Mouse (Mus musculus) liver, embryonic 14.5 days (tissue): Measurements from ENCODE around the gene Caml. TPM values are rescaled to one million over a fixed set of nuclear protein-coding genes. Genes with fewer than 3 reads are reported as not detected.

Experiments used
- ATAC-seq: fragments of 200-750 bp; cut with Nextera tagmentation; 2 replicates; pipeline ENCODE4 v1.8.0; 2017; ENCODE audit warnings: moderate number of reproducible peaks, mild to moderate bottlenecking, moderate library complexity; ENCODE audit not compliant: insufficient read depth
- DNase-seq, 3 experiments: peaks; one replicate each; pipeline ENCODE4 v3.0.0-alpha.2; 2012 to 2013; ENCODE audit warnings: low read depth in 3 of 3, low spot score in 3 of 3
- H3K27ac ChIP-seq: fragments of 300-500 bp; sonication (generic); 2 replicates; pipeline ENCODE4 v1.5.1; 2014; ENCODE audit warnings: moderate library complexity, mild to moderate bottlenecking, control low read depth, inconsistent platforms
- H3K27me3 ChIP-seq: fragments of 300-500 bp; sonication (generic); 2 replicates; pipeline ENCODE4 v1.6.1; 2014; ENCODE audit warnings: mild to moderate bottlenecking, low read length, moderate library complexity; ENCODE audit not compliant: control insufficient read depth, insufficient read depth
- H3K36me3 ChIP-seq: fragments of 300-500 bp; sonication (generic); replicated peaks from 2 replicates; pipeline ENCODE4 v1.6.1; 2014; ENCODE audit warnings: low read depth; ENCODE audit not compliant: control insufficient read depth, insufficient read depth
- H3K4me1 ChIP-seq, 2 experiments: fragments of 200-500 bp in 1 of 2; fragments of 300-500 bp in 1 of 2; sonication (generic) in 1 of 2; replicated peaks; 2 replicates each; pipeline ENCODE4 v1.6.1; 2012 to 2014; ENCODE audit warnings: antibody characterized with exemption in 1 of 2, inconsistent platforms in 1 of 2, low read length in 1 of 2; ENCODE audit not compliant: control insufficient read depth in 2 of 2, insufficient read depth in 2 of 2
- H3K4me2 ChIP-seq: fragments of 300-500 bp; sonication (generic); 2 replicates; pipeline ENCODE4 v1.6.1; 2014; ENCODE audit warnings: low read depth, mild to moderate bottlenecking, control low read depth, moderate library complexity
- H3K4me3 ChIP-seq, 2 experiments: fragments of 200-500 bp in 1 of 2; fragments of 300-500 bp in 1 of 2; sonication (generic) in 1 of 2; 2 replicates each; pipeline ENCODE4 v1.5.1; 2012 to 2014; ENCODE audit warnings: low read depth in 2 of 2, low read length in 2 of 2, mild to moderate bottlenecking in 2 of 2, control low read depth in 1 of 2, inconsistent platforms in 1 of 2, moderate library complexity in 1 of 2; ENCODE audit not compliant: insufficient read depth in 1 of 2
- H3K9ac ChIP-seq: fragments of 300-500 bp; sonication (generic); replicated peaks from 2 replicates; pipeline ENCODE4 v1.6.1; 2014; ENCODE audit warnings: mild to moderate bottlenecking, control low read depth, moderate library complexity
- H3K9me3 ChIP-seq: fragments of 300-500 bp; sonication (generic); 2 replicates; pipeline ENCODE4 v1.6.1; 2016; ENCODE audit warnings: low read length, mixed read lengths; ENCODE audit not compliant: control insufficient read depth
- CTCF ChIP-seq: IDR thresholded peaks from 2 replicates; pipeline ENCODE4 v1.5.1; 2016; ENCODE audit warnings: antibody characterized with exemption, low read depth, control low read depth
- EP300 ChIP-seq: IDR thresholded peaks from 2 replicates; pipeline ENCODE4 v1.6.1; 2016; ENCODE audit warnings: antibody characterized with exemption, low read depth
- WGBS: fragments of 180-500 bp; shearing (Covaris S2); extraction: QIAGEN DNeasy Blood & Tissue Kit; methylation state at CpG from one replicate; pipeline ENCODE4 v1.1.7; 2014; ENCODE audit not compliant: insufficient replicate concordance; 5-methylcytosine and 5-hydroxymethylcytosine counted together
- polyA plus RNA-seq, 2 experiments: library from polyadenylated mRNA; depleted of rRNA in 1 of 2; stranded (reverse) in 1 of 2; unstranded in 1 of 2; fragments of >200 nt; fragmentation: Nextera tagmentation in 1 of 2; extraction: Ambion mirVana in 1 of 2; gene quantifications; 2 replicates each; pipeline versions ENCODE4 v1.2.1 to v1.2.3; 2012 to 2014

The Caml gene
- polyA plus RNA-seq, 2 experiments, result 12.4 to 13.4 TPM

DNA sequence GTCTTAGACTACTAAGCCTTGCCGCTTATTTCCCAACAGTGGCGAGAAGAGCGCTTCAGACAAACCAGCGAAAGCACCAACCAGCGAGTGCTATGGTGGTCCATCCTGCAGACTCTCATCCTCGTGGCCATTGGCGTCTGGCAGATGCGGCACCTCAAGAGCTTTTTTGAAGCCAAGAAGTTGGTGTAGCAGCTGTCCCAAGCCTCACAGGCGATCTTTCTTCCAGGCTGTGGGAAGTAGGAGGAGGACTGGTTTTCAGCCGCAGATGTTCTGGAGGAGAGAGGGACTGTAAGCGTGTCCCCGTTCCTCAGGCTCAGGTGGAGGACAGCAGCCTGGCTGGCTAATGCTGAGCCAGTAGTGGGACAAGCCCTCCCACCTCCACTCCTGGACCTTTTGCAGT, 26.0 kb upstream of the Caml start:
- Histone ChIP-seq H3K9me3 (no peaks in the 10 kb centered on the region), H3K4me1 (peaks cover 12 to 15% of the 10 kb centered on the region in 2 experiments), H3K4me2 (no peak overlapping the region), H3K36me3 (peaks cover 15% of the 10 kb centered on the region), H3K27ac (no peak overlapping the region), H3K9ac (no peak overlapping the region), H3K4me3 (no peak overlapping the region), H3K27me3 (no peaks in the 10 kb centered on the region)
- ATAC-seq (no peak), DNase-seq (no peak)
- no peak for TF ChIP-seq CTCF
- no peak for TF ChIP-seq EP300
- WGBS, result 90% methylated on average over 12 of the region's 12 CpGs

DNA sequence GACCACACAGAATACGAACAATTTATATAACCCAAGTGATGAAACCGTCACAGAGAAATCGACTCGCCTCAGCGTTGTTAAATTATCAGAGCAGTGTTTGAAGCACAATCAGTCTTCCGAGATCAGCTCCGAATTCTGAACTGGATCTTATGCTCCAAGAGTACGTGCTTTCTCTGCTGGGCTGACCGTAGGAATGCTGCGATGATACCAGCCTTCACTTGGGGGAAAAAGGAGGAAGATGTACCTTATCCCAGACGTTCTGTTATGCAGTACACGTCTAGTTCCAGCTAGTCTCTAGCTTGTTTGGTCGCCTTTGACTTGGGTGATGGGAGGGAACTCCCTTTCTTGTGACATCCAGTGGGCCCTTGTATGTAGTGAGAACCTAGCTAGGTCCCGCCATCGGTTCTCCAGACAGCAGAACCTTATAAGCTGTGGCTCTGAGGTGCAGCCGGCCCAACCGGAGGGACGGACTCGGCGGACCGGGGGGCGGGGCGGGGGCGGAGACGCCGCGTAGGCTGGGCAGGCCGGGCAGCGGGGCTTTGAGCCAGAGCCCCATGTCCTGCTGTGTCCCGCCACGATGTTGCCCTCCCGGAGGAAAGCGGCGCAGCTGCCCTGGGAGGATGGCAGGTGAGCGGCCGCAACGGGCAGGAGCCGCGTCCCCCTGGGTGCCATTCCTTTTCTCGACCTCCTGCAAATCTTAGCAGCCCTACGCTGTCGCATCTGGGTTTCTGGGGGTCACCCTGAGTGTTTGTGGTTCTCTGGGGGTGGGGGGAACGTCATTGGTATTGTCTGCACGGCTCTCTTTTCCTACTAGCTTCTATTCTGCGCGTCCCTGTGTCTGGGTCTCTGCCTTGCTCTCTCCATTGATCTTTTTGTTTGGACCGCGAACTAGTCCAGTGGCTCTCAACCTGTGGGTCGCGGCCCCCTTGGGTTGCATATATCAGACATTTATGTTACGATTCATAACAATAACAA, 23.0 kb upstream of the Caml start, which contains the start of gene B4galt7:
Gene B4galt7, plus strand, starts transcription at position 331 of the 975 bp plus-strand sequence.
- DNase-seq (peak; percentile 62 to 64 (median 64)), ATAC-seq (peak; percentile 82)
- Histone ChIP-seq H3K4me1 (peaks cover 4 to 6% of the 10 kb centered on the region in 2 experiments; a peak in 2 of 4 replicates), H3K27ac (no peak within 1 kb of the TSS), H3K36me3 (peaks cover 10% of the 10 kb centered on the region), H3K9me3 (no peaks in the 10 kb centered on the region), H3K9ac (peak within 1 kb of the TSS; percentile 79), H3K4me3 (peak within 1 kb of the TSS; percentile 89 to 94), H3K4me2 (peak within 1 kb of the TSS; percentile 94), H3K27me3 (no peaks in the 10 kb centered on the region)
- TF ChIP-seq CTCF (no peak), EP300 (no peak)
- 6% methylated on average over 49 of the region's 51 CpGs for WGBS

DNA sequence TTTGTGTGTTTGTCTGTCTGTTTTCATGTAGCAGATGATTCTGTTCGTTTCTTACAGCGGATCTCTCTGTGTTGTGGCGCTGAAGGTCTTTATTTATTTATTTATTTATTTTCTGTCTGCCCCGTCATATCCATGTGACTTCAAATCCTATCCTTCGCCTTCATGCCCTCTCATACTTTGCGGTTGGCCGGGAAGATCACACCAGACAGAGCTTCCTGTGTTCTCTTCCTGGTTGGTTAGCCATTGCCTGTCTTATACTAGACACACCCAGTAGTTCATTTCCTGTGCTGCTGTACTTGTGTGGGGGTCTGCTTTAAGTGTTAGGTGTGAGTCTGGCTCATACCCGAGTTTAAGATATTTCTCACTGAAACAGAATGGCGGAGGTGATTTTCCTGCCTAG, 22.1 kb upstream of the Caml start:
- H3K4me1 ChIP-seq, result peaks cover 4 to 6% of the 10 kb centered on the region in 2 experiments; a peak in 2 of 4 replicates
- no peaks in the 10 kb centered on the region for H3K9me3 ChIP-seq
- H3K27me3 ChIP-seq, result no peaks in the 10 kb centered on the region
- H3K27ac ChIP-seq, result no peak overlapping the region
- H3K4me2 ChIP-seq, result peak overlapping the region; percentile 94
- WGBS, result 3% methylated on average over 9 of the region's 9 CpGs
- peak overlapping the region; percentile 79 for H3K9ac ChIP-seq
- TF ChIP-seq EP300, result no peak
- no peak for ATAC-seq
- peaks cover 10% of the 10 kb centered on the region for H3K36me3 ChIP-seq
- H3K4me3 ChIP-seq, result peak overlapping the region; percentile 89 to 94
- no peak for DNase-seq

DNA sequence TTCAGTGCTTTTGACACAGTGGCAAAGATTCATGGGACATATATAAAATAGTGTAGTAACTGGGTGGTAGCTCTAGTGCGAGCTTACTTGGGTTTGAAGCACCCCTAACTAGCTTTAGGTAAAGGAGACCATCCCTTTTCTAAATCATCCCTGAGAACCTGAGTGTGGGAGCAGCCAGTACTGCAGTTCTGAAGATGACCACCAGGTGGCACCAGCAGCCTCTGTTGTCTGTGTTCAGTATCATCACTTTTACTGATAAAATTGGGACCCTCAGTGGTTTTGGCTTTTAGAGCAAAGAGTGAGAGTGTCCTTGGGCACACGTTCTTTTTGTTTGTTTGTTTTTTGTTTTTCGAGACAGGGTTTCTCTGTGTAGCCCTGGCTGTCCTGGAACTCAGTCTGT, 21.2 kb upstream of the Caml start:
- Histone ChIP-seq H3K27ac (no peak overlapping the region), H3K36me3 (peaks cover 8% of the 10 kb centered on the region), H3K4me1 (peaks cover 4 to 6% of the 10 kb centered on the region in 2 experiments; a peak in 2 of 4 replicates), H3K4me2 (no peak overlapping the region), H3K27me3 (no peaks in the 10 kb centered on the region), H3K9ac (no peak overlapping the region), H3K9me3 (no peaks in the 10 kb centered on the region), H3K4me3 (no peak overlapping the region)
- no peak for ATAC-seq
- 1% methylated on average over 3 of the region's 3 CpGs for WGBS
- peak; percentile 94 for TF ChIP-seq CTCF
- no peak for TF ChIP-seq EP300
- peak; percentile 59 to 61 (median 60) for DNase-seq

DNA sequence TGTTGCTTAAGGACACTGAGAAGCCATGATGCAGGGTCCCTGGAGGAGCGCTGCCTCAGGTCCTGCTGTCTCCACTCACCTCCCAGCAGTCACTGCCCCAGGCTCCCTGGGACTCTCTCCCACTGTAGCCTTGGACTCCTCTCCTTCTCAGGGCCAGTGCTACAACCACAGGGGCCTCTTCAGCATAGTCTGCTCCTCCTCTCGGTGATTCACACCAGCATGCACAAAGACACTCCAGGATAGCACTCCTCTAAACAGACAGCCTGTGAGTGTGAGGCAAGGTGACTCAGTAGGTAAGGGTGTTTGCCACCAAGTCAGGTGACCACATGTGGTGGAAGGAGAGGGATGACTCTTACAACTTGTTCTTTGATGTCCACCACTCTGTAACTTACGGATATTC, 18.2 kb upstream of the Caml start:
- DNase-seq (no peak), ATAC-seq (no peak)
- H3K27me3 ChIP-seq, result no peaks in the 10 kb centered on the region
- whole genome bisulfite sequencing, result 85% methylated on average over 3 of the region's 3 CpGs
- H3K9ac ChIP-seq, result no peak overlapping the region
- no peaks in the 10 kb centered on the region for H3K9me3 ChIP-seq
- TF ChIP-seq EP300, result no peak
- no peak for TF ChIP-seq CTCF
- no peak overlapping the region for H3K4me3 ChIP-seq
- no peak overlapping the region for H3K27ac ChIP-seq
- peaks cover 4% of the 10 kb centered on the region in 2 experiments; a peak in 2 of 4 replicates for H3K4me1 ChIP-seq
- no peaks in the 10 kb centered on the region for H3K36me3 ChIP-seq
- H3K4me2 ChIP-seq, result no peak overlapping the region
